Mouse (Mus musculus): Measurements from ENCODE around the gene Rrbp1. TPM values are rescaled to one million over a fixed set of nuclear protein-coding genes. Genes with fewer than 3 reads are reported as not detected.

Gene Rrbp1
- polyA plus RNA-seq, 1 experiment from 2014 or later, result 64.8 TPM

DNA sequence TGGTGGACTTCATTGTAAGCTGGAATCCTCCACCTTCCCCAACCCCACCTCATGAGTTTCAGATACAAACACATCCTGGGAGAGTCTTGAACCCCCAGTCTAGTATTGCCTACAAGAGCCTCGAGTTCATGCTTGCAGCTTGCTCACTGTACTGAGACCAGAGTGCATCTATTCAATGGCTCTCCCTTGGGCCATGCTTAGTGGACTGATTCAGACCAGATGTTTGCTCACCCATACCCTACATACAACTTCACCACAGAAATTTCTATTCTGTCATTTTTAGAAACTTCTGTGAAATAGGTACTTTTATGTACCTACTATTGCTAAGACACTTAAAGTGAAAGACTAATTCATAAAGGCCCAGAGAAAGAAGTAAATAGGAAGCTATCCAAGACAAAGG lies 18.1 kb downstream of the Rrbp1 start:
- ATAC-seq (replicated peaks; ENCODE audit: insufficient number of reproducible peaks, low FRiP score, low TSS enrichment), result no peak
- H3K4me3 ChIP-seq (ENCODE audit: low read depth, low read length), result no peak overlapping the region
- WGBS (ENCODE audit: insufficient replicate concordance), result 75% methylated on average over 1 of the region's 1 CpGs
- H3K4me1 ChIP-seq (ENCODE audit: control insufficient read depth, insufficient read depth, low read length), result peaks cover 19% of the 10 kb centered on the region
- H3K4me2 ChIP-seq, result no peak overlapping the region
- H3K9ac ChIP-seq (ENCODE audit: low read depth, low read length), result no peak overlapping the region
- H3K27me3 ChIP-seq (ENCODE audit: control insufficient read depth, insufficient read depth, low read length), result no peaks in the 10 kb centered on the region
- H3K36me3 ChIP-seq (ENCODE audit: control insufficient read depth, insufficient read depth, low read length), result no peaks in the 10 kb centered on the region
- no peaks in the 10 kb centered on the region for H3K9me3 ChIP-seq (replicated peaks; ENCODE audit: control insufficient read depth, low read length)
- no peak overlapping the region for H3K27ac ChIP-seq (ENCODE audit: low read depth, low read length)

- no peaks in the 10 kb centered on the region for H3K27me3 ChIP-seq (ENCODE audit: control insufficient read depth, insufficient read depth, low read length)
- H3K4me1 ChIP-seq (ENCODE audit: control insufficient read depth, insufficient read depth, low read length), result peaks cover 19% of the 10 kb centered on the region
- H3K9ac ChIP-seq (ENCODE audit: low read depth, low read length), result no peak overlapping the region
- no peak overlapping the region for H3K27ac ChIP-seq (ENCODE audit: low read depth, low read length)
- H3K4me3 ChIP-seq (ENCODE audit: low read depth, low read length), result no peak overlapping the region
- no peaks in the 10 kb centered on the region for H3K9me3 ChIP-seq (replicated peaks; ENCODE audit: control insufficient read depth, low read length)
- no peaks in the 10 kb centered on the region for H3K36me3 ChIP-seq (ENCODE audit: control insufficient read depth, insufficient read depth, low read length)
- no peak overlapping the region for H3K4me2 ChIP-seq
- no peak for ATAC-seq (replicated peaks; ENCODE audit: insufficient number of reproducible peaks, low FRiP score, low TSS enrichment)
- WGBS (ENCODE audit: insufficient replicate concordance), result 80% methylated on average over 7 of the region's 7 CpGs
Observed at GRCm38 (mm10) chr2:143991964-143992672, 18.9 kb downstream of the Rrbp1 start.

GRCm38 (mm10) chr2:143990997-143991396 lies 20.1 kb downstream of the Rrbp1 start:
- Histone ChIP-seq H3K4me1 (ENCODE audit: control insufficient read depth, insufficient read depth, low read length) (peaks cover 19% of the 10 kb centered on the region), H3K36me3 (ENCODE audit: control insufficient read depth, insufficient read depth, low read length) (no peaks in the 10 kb centered on the region), H3K9me3 (replicated peaks; ENCODE audit: control insufficient read depth, low read length) (no peaks in the 10 kb centered on the region), H3K27me3 (ENCODE audit: control insufficient read depth, insufficient read depth, low read length) (no peaks in the 10 kb centered on the region), H3K4me2 (no peak overlapping the region), H3K4me3 (ENCODE audit: low read depth, low read length) (no peak overlapping the region), H3K9ac (ENCODE audit: low read depth, low read length) (no peak overlapping the region), H3K27ac (ENCODE audit: low read depth, low read length) (no peak overlapping the region)
- 48% methylated on average over 1 of the region's 1 CpGs for WGBS (ENCODE audit: insufficient replicate concordance)
- ATAC-seq (replicated peaks; ENCODE audit: insufficient number of reproducible peaks, low FRiP score, low TSS enrichment), result no peak

DNA sequence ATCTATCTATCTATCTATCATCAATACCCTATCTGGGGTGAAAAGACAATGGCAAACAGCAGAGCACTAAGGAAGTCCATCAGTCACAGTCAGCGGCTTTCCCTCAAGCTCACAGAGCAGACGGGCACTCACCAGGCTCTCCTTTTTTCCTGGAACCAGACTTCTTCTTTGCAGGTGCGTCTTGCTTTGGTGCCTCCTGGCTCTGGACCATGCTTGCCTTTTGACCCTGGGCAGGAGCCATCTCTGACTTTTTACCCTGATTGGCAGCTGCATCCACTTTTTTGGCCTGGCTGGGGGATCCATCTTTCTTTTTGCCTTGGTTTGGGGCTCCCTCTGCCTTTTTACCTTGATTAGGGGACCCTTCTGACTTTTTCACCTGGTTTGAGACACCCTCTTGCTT lies 23.0 kb downstream of the Rrbp1 start:
- no peak overlapping the region for H3K4me3 ChIP-seq (ENCODE audit: low read depth, low read length)
- no peak overlapping the region for H3K9ac ChIP-seq (ENCODE audit: low read depth, low read length)
- WGBS (ENCODE audit: insufficient replicate concordance), result 90% methylated on average over 3 of the region's 3 CpGs
- ATAC-seq (replicated peaks; ENCODE audit: insufficient number of reproducible peaks, low FRiP score, low TSS enrichment), result no peak
- no peak overlapping the region for H3K4me2 ChIP-seq
- no peak overlapping the region for H3K27ac ChIP-seq (ENCODE audit: low read depth, low read length)
- H3K4me1 ChIP-seq (ENCODE audit: control insufficient read depth, insufficient read depth, low read length), result peaks cover 18% of the 10 kb centered on the region
- H3K27me3 ChIP-seq (ENCODE audit: control insufficient read depth, insufficient read depth, low read length), result no peaks in the 10 kb centered on the region
- H3K36me3 ChIP-seq (ENCODE audit: control insufficient read depth, insufficient read depth, low read length), result no peaks in the 10 kb centered on the region; the same call in 1 of the 2 replicates
- no peaks in the 10 kb centered on the region for H3K9me3 ChIP-seq (replicated peaks; ENCODE audit: control insufficient read depth, low read length)

DNA sequence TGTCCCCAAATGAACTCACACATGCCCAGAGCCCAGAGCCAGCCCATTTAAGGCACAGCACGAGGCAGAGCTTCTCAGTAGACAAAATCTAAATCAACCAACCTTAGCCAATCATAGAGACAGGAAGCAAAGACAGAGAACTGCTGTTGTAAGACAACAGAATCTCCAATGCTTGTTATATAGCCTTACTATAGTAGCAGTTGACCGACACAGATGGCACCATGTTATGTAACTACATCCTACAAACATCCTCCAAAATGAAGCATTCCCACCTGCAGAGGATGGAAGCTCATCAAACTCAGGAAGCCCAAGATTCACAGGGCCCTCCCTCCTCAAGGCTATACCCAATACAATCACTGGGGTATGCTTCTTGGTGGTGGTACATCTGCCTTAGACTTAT lies 23.6 kb downstream of the Rrbp1 start:
- H3K27ac ChIP-seq (ENCODE audit: low read depth, low read length), result no peak overlapping the region
- WGBS (ENCODE audit: insufficient replicate concordance), result 75% methylated on average over 2 of the region's 2 CpGs
- H3K4me1 ChIP-seq (ENCODE audit: control insufficient read depth, insufficient read depth, low read length), result peaks cover 14% of the 10 kb centered on the region
- H3K27me3 ChIP-seq (ENCODE audit: control insufficient read depth, insufficient read depth, low read length), result no peaks in the 10 kb centered on the region
- no peak overlapping the region for H3K9ac ChIP-seq (ENCODE audit: low read depth, low read length)
- no peak for ATAC-seq (replicated peaks; ENCODE audit: insufficient number of reproducible peaks, low FRiP score, low TSS enrichment)
- H3K36me3 ChIP-seq (ENCODE audit: control insufficient read depth, insufficient read depth, low read length), result no peaks in the 10 kb centered on the region; the same call in 1 of the 2 replicates
- no peak overlapping the region for H3K4me2 ChIP-seq
- no peak overlapping the region for H3K4me3 ChIP-seq (ENCODE audit: low read depth, low read length)
- no peaks in the 10 kb centered on the region for H3K9me3 ChIP-seq (replicated peaks; ENCODE audit: control insufficient read depth, low read length)

GRCm38 (mm10) chr2:143983482-143983881 lies 27.6 kb downstream of the Rrbp1 start:
- peaks cover 2% of the 10 kb centered on the region for H3K36me3 ChIP-seq (ENCODE audit: control insufficient read depth, insufficient read depth, low read length)
- H3K4me2 ChIP-seq, result no peak overlapping the region
- ATAC-seq (replicated peaks; ENCODE audit: insufficient number of reproducible peaks, low FRiP score, low TSS enrichment), result no peak
- H3K27me3 ChIP-seq (ENCODE audit: control insufficient read depth, insufficient read depth, low read length), result no peaks in the 10 kb centered on the region
- 61% methylated on average over 2 of the region's 2 CpGs for WGBS (ENCODE audit: insufficient replicate concordance)
- H3K9ac ChIP-seq (ENCODE audit: low read depth, low read length), result 0 out of 2 replicates have a peak overlapping the region, but pooled peaks have one; percentile 5
- H3K9me3 ChIP-seq (replicated peaks; ENCODE audit: control insufficient read depth, low read length), result no peaks in the 10 kb centered on the region
- H3K4me3 ChIP-seq (ENCODE audit: low read depth, low read length), result no peak overlapping the region
- H3K27ac ChIP-seq (ENCODE audit: low read depth, low read length), result no peak overlapping the region
- peaks cover 10% of the 10 kb centered on the region for H3K4me1 ChIP-seq (ENCODE audit: control insufficient read depth, insufficient read depth, low read length)

GRCm38 (mm10) chr2:143982901-143983300 lies 28.2 kb downstream of the Rrbp1 start:
- Histone ChIP-seq H3K27me3 (ENCODE audit: control insufficient read depth, insufficient read depth, low read length) (no peaks in the 10 kb centered on the region), H3K9ac (ENCODE audit: low read depth, low read length) (no peak overlapping the region), H3K4me3 (ENCODE audit: low read depth, low read length) (no peak overlapping the region), H3K27ac (ENCODE audit: low read depth, low read length) (no peak overlapping the region), H3K4me1 (ENCODE audit: control insufficient read depth, insufficient read depth, low read length) (peaks cover 10% of the 10 kb centered on the region), H3K9me3 (replicated peaks; ENCODE audit: control insufficient read depth, low read length) (no peaks in the 10 kb centered on the region), H3K36me3 (ENCODE audit: control insufficient read depth, insufficient read depth, low read length) (peaks cover 3% of the 10 kb centered on the region), H3K4me2 (no peak overlapping the region)
- WGBS (ENCODE audit: insufficient replicate concordance), result 55% methylated on average over 3 of the region's 3 CpGs
- ATAC-seq (replicated peaks; ENCODE audit: insufficient number of reproducible peaks, low FRiP score, low TSS enrichment), result no peak

GRCm38 (mm10) chr2:143982152-143982551 lies 28.9 kb downstream of the Rrbp1 start:
- Histone ChIP-seq H3K27me3 (ENCODE audit: control insufficient read depth, insufficient read depth, low read length) (no peaks in the 10 kb centered on the region), H3K27ac (ENCODE audit: low read depth, low read length) (no peak overlapping the region), H3K4me1 (ENCODE audit: control insufficient read depth, insufficient read depth, low read length) (peaks cover 10% of the 10 kb centered on the region), H3K36me3 (ENCODE audit: control insufficient read depth, insufficient read depth, low read length) (peaks cover 3% of the 10 kb centered on the region), H3K9ac (ENCODE audit: low read depth, low read length) (no peak overlapping the region), H3K4me3 (ENCODE audit: low read depth, low read length) (no peak overlapping the region), H3K4me2 (no peak overlapping the region), H3K9me3 (replicated peaks; ENCODE audit: control insufficient read depth, low read length) (no peaks in the 10 kb centered on the region)
- no peak for ATAC-seq (replicated peaks; ENCODE audit: insufficient number of reproducible peaks, low FRiP score, low TSS enrichment)
- WGBS (ENCODE audit: insufficient replicate concordance), result 79% methylated on average over 4 of the region's 4 CpGs

DNA sequence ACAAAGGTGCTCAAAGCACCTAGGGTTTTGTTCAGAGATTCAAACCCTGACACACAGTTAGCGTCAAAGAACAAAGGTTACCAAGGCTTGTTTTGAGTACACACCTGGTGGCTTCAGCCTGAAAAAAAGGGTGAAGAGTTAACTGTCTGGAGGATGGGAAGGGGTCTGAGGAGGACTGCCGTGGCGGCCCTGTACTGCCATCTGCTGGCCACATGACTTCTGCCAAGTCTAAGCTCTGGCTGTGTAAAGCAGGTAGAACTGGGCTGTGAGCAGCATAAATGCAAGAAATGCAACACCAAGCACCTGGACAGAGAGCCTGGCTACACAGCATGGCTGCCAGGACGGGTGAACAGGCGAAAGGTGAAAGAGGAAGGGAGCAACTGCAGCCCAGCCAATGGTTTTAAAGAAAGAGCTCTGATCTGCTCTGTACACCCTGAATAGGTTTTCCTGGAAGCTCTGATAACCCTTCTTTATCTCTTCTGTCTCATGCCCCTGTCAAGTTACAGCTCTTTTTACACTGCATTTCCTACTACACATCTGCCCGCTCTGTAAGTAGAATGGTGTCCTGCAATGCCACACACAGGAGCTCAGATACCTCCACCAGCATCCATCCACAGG lies 30.2 kb downstream of the Rrbp1 start:
- Histone ChIP-seq H3K4me2 (no peak overlapping the region), H3K27ac (ENCODE audit: low read depth, low read length) (no peak overlapping the region), H3K9ac (ENCODE audit: low read depth, low read length) (no peak overlapping the region), H3K36me3 (ENCODE audit: control insufficient read depth, insufficient read depth, low read length) (peaks cover 3% of the 10 kb centered on the region), H3K9me3 (replicated peaks; ENCODE audit: control insufficient read depth, low read length) (no peaks in the 10 kb centered on the region), H3K4me1 (ENCODE audit: control insufficient read depth, insufficient read depth, low read length) (peaks cover 10% of the 10 kb centered on the region), H3K27me3 (ENCODE audit: control insufficient read depth, insufficient read depth, low read length) (no peaks in the 10 kb centered on the region), H3K4me3 (ENCODE audit: low read depth, low read length) (no peak overlapping the region)
- 36% methylated on average over 6 of the region's 6 CpGs for WGBS (ENCODE audit: insufficient replicate concordance)
- ATAC-seq (replicated peaks; ENCODE audit: insufficient number of reproducible peaks, low FRiP score, low TSS enrichment), result no peak
